Mouse (Mus musculus) liver, postnatal 0 days (tissue): Measurements from ENCODE around the gene Mterf2. TPM values are rescaled to one million over a fixed set of nuclear protein-coding genes. Genes with fewer than 3 reads are reported as not detected.

Experiments
- ATAC-seq: fragments of 200-750 bp; cut with Nextera tagmentation; 2 replicates; pipeline ENCODE4 v1.8.0; 2017; ENCODE audit warnings: mild to moderate bottlenecking, moderate library complexity
- DNase-seq: peaks from one replicate; pipeline ENCODE4 v3.0.0-alpha.2; 2016
- H3K27ac ChIP-seq: fragments of 300-500 bp; sonication (generic); 2 replicates; pipeline ENCODE4 v1.5.1; 2014; ENCODE audit warnings: antibody characterized with exemption, moderate library complexity, mild to moderate bottlenecking, low read depth
- H3K27me3 ChIP-seq: fragments of 300-500 bp; sonication (generic); 2 replicates; pipeline ENCODE4 v1.6.1; 2014; ENCODE audit warnings: low read length, control low read depth, mixed read lengths; ENCODE audit not compliant: insufficient read depth
- H3K36me3 ChIP-seq: fragments of 300-500 bp; sonication (generic); replicated peaks from 2 replicates; pipeline ENCODE4 v1.6.1; 2014; ENCODE audit warnings: mild to moderate bottlenecking, control low read depth, low read length, moderate library complexity, mixed read lengths; ENCODE audit not compliant: insufficient read depth
- H3K4me1 ChIP-seq: fragments of 300-500 bp; sonication (generic); 2 replicates; pipeline ENCODE4 v1.6.1; 2014; ENCODE audit warnings: antibody characterized with exemption, mild to moderate bottlenecking, control low read depth; ENCODE audit not compliant: insufficient read depth
- H3K4me2 ChIP-seq: fragments of 300-500 bp; sonication (generic); 2 replicates; pipeline ENCODE4 v1.6.1; 2014; ENCODE audit warnings: low read depth, mild to moderate bottlenecking, low read length, moderate library complexity, mixed read lengths
- H3K4me3 ChIP-seq: fragments of 300-500 bp; sonication (generic); 2 replicates; pipeline ENCODE4 v1.5.1; 2014; ENCODE audit warnings: low read depth, low read length
- H3K9ac ChIP-seq: fragments of 300-500 bp; sonication (generic); replicated peaks from 2 replicates; pipeline ENCODE4 v1.6.1; 2014; ENCODE audit warnings: mild to moderate bottlenecking, moderate library complexity
- H3K9me3 ChIP-seq: fragments of 300-500 bp; sonication (generic); 2 replicates; pipeline ENCODE4 v1.6.1; 2016; ENCODE audit warnings: mild to moderate bottlenecking, control low read depth, low read length, mixed read lengths
- CTCF ChIP-seq: sonication (generic); IDR thresholded peaks from 2 replicates; pipeline ENCODE4 v1.5.1; 2016; ENCODE audit warnings: antibody characterized with exemption, low read depth
- EP300 ChIP-seq: IDR thresholded peaks from 2 replicates; pipeline ENCODE4 v1.6.1; 2016; ENCODE audit warnings: antibody characterized with exemption, low read depth, mild to moderate bottlenecking
- WGBS: fragments of 180-500 bp; shearing (Covaris S2); extraction: QIAGEN DNeasy Blood & Tissue Kit; methylation state at CpG from one replicate; pipeline ENCODE4 v1.1.7; 2014; ENCODE audit not compliant: insufficient replicate concordance; 5-methylcytosine and 5-hydroxymethylcytosine counted together
- polyA plus RNA-seq: library from polyadenylated mRNA; unstranded; fragments of >200 nt; fragmentation: Nextera tagmentation; extraction: Ambion mirVana; gene quantifications from 2 replicates; pipeline ENCODE4 v1.2.1, GENCODE M21; 2015

Mterf2 gene
- polyA plus RNA-seq, 1 experiment from 2014 or later, result 3.1 TPM

DNA sequence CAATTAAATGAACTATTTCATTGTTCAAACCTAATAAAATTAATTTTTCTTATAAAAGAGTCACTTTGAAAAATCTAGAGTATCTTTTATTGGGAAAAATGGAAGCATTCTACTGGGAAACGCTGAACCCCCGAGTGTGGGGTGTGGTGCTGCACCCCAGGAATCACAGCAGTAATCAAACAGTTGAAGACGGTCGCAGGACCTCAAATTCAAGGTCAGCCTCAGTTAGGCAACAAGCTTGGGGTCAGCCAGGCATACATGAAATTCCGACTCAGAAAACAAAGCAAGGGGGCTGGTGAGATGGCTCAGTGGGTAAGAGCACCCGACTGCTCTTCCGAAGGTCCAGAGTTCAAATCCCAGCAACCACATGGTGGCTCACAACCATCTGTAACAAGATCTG, 29.6 kb upstream of the Mterf2 start:
- 83% methylated on average over 7 of the region's 7 CpGs for WGBS
- H3K4me3 ChIP-seq, result no peak overlapping the region
- H3K27ac ChIP-seq, result no peak overlapping the region
- H3K36me3 ChIP-seq, result no peaks in the 10 kb centered on the region; the same call in 1 of the 2 replicates
- H3K9ac ChIP-seq, result no peak overlapping the region
- TF ChIP-seq EP300 (no peak), CTCF (no peak)
- H3K4me2 ChIP-seq, result no peak overlapping the region
- H3K27me3 ChIP-seq, result no peaks in the 10 kb centered on the region
- H3K9me3 ChIP-seq, result no peaks in the 10 kb centered on the region
- no peak for ATAC-seq
- no peak for DNase-seq
- peaks cover 3% of the 10 kb centered on the region for H3K4me1 ChIP-seq

- TF ChIP-seq CTCF (peak; percentile 81), EP300 (no peak)
- no peaks in the 10 kb centered on the region for H3K27me3 ChIP-seq
- ATAC-seq, result peak; percentile 59
- H3K4me3 ChIP-seq, result no peak overlapping the region
- H3K9ac ChIP-seq, result no peak overlapping the region
- H3K4me1 ChIP-seq, result no peaks in the 10 kb centered on the region
- peak; percentile 57 for DNase-seq
- H3K4me2 ChIP-seq, result no peak overlapping the region
- H3K9me3 ChIP-seq, result no peaks in the 10 kb centered on the region
- WGBS, result 5% methylated on average over 2 of the region's 2 CpGs
- H3K36me3 ChIP-seq, result peaks cover 2% of the 10 kb centered on the region; the same call in 1 of the 2 replicates
- no peak overlapping the region for H3K27ac ChIP-seq
Measured at GRCm38 (mm10) chr10:85154195-85154594, 26.4 kb upstream of the Mterf2 start.

DNA sequence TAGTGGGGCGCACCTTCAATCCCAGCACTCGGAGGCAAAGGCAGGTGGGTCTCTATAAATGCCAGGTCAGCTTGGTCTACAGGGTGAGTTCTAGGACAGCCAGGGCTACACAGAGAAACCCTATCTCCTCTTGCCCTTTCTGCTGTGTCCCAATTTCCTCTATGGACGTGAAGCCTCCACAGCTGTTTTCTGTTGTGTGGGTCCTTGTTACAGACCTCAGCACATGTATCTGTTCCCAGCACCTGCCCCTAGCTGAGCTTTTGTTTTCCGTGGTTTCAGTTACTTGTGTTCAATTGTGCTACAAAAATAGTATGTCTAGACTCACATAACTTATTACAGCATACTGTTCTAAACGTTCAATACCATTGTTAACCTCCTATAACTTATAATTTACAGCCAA, 21.4 kb upstream of the Mterf2 start:
- no peaks in the 10 kb centered on the region for H3K9me3 ChIP-seq
- H3K36me3 ChIP-seq, result peaks cover 17% of the 10 kb centered on the region
- TF ChIP-seq CTCF, result no peak
- TF ChIP-seq EP300, result no peak
- no peak overlapping the region for H3K4me3 ChIP-seq
- no peak overlapping the region for H3K27ac ChIP-seq
- DNase-seq, result no peak
- ATAC-seq, result no peak
- no peaks in the 10 kb centered on the region for H3K27me3 ChIP-seq
- H3K4me1 ChIP-seq, result no peaks in the 10 kb centered on the region
- WGBS, result 75% methylated on average over 5 of the region's 5 CpGs
- no peak overlapping the region for H3K4me2 ChIP-seq
- no peak overlapping the region for H3K9ac ChIP-seq

DNA sequence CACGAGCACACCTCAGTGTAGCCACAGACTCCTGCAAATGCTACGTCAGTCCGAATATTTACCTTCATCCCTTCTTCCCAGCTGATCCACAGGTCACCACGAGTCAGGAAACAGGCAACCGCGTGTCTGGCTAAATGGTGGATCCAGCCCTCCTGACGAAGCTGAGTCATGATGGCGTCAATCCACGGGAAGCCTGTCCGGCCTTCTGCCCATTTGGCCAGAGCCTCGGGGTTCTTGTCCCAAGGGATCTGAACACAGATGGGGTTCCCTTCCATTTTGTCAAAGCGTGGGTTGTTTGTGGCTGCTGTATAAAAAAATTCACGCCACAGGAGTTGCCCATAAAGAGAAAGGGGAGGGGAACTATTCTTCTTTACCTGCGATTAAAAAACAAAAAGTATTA, 18.5 kb upstream of the Mterf2 start:
- DNase-seq (no peak), ATAC-seq (no peak)
- Histone ChIP-seq H3K9me3 (no peaks in the 10 kb centered on the region), H3K4me1 (no peaks in the 10 kb centered on the region), H3K4me3 (no peak overlapping the region), H3K36me3 (peaks cover 25% of the 10 kb centered on the region), H3K9ac (no peak overlapping the region), H3K4me2 (no peak overlapping the region), H3K27me3 (no peaks in the 10 kb centered on the region), H3K27ac (no peak overlapping the region)
- 81% methylated on average over 14 of the region's 14 CpGs for WGBS
- TF ChIP-seq CTCF (no peak), EP300 (no peak)

GRCm38 (mm10) chr10:85141465-85141864, 13.6 kb upstream of the Mterf2 start:
- no peak overlapping the region for H3K4me3 ChIP-seq
- no peaks in the 10 kb centered on the region for H3K27me3 ChIP-seq
- ATAC-seq (no peak), DNase-seq (no peak)
- H3K27ac ChIP-seq, result no peak overlapping the region
- H3K4me1 ChIP-seq, result no peaks in the 10 kb centered on the region
- 82% methylated on average over 9 of the region's 9 CpGs for WGBS
- no peak for TF ChIP-seq CTCF
- TF ChIP-seq EP300, result no peak
- no peak overlapping the region for H3K9ac ChIP-seq
- H3K36me3 ChIP-seq, result peaks cover 17% of the 10 kb centered on the region
- H3K9me3 ChIP-seq, result no peaks in the 10 kb centered on the region
- H3K4me2 ChIP-seq, result no peak overlapping the region

DNA sequence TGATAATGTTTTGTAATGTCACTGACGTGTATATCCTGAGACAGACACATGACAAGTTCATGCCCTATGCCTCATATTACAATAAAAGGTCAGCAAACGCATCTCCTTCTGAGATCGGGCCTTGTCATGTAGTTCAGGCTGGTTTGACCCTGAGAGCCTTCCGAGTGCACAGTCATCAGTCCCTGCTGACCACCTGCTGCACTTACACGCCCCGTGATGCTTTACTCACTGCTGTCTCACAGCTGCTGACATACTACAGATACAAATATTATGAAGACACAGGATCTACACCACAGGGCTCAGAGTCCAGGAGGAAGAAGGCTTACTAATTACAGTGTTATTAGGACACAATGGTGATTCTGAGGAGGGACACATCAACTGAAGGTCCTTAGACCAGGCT, 8.7 kb upstream of the Mterf2 start:
- Histone ChIP-seq H3K4me2 (no peak overlapping the region), H3K4me3 (no peak overlapping the region), H3K27ac (no peak overlapping the region), H3K27me3 (no peaks in the 10 kb centered on the region), H3K4me1 (no peaks in the 10 kb centered on the region), H3K36me3 (peaks cover 16% of the 10 kb centered on the region), H3K9ac (no peak overlapping the region), H3K9me3 (no peaks in the 10 kb centered on the region)
- 76% methylated on average over 6 of the region's 6 CpGs for WGBS
- ATAC-seq (no peak), DNase-seq (no peak)
- TF ChIP-seq CTCF (no peak), EP300 (no peak)

GRCm38 (mm10) chr10:85128453-85128852, 626 bp upstream of the Mterf2 start:
- TF ChIP-seq EP300, result no peak
- no peak for TF ChIP-seq CTCF
- H3K4me2 ChIP-seq, result peak overlapping the region; percentile 70
- WGBS, result 7% methylated on average over 7 of the region's 7 CpGs
- peak; percentile 45 for ATAC-seq
- no peak overlapping the region for H3K9ac ChIP-seq
- H3K27ac ChIP-seq, result no peak overlapping the region
- H3K36me3 ChIP-seq, result peaks cover 15% of the 10 kb centered on the region
- H3K4me3 ChIP-seq, result peak overlapping the region; percentile 51
- H3K9me3 ChIP-seq, result no peaks in the 10 kb centered on the region; the same call in 1 of the 2 replicates
- H3K4me1 ChIP-seq, result peaks cover 11% of the 10 kb centered on the region
- DNase-seq, result peak; percentile 44
- H3K27me3 ChIP-seq, result no peaks in the 10 kb centered on the region
